In genomic region chr8:47376651-47377050, GRCm38 (mm10) we compare ENCODE assay signal across 16 mouse cellular contexts.
"Had no signal": no experiment of that assay in that cellular context is flagged by ENCODE, and none has a peak within 500 bp of the region (broad histone marks: within the 10 kb centered on the region; RNA-seq: fewer than 3 reads in every experiment).

No protein-coding gene starts in this region.

- DNase-seq: heart, postnatal 10 days; heart, postnatal 14 days; heart, postnatal 36 days; heart, postnatal 4 days; kidney, adult 11 months; kidney, adult 18-20 months; kidney, adult 2 months; kidney, adult 8-10 months; kidney, adult 9 months; kidney, postnatal 10 days; kidney, postnatal 14 days; kidney, postnatal 25 days; kidney, postnatal 36 days; kidney, postnatal 4 days; layer of hippocampus, adult 9-11 months; layer of hippocampus, postnatal 36 days had no signal
